Mouse (Mus musculus): ENCODE results near the gene Pthlh. TPM values are rescaled to one million over a fixed set of nuclear protein-coding genes. Genes with fewer than 3 reads are reported as not detected.

Gene Pthlh
- total RNA-seq (2023) = not detected

GRCm38 (mm10) chr6:147263587-147264565 is at the start of gene Pthlh:
Gene Pthlh, minus strand, starts transcription at chr6:147264183.

Other genes starting within 250 kb of the Pthlh start
- 1 to 10 TPM in 1 of 2 experiments, under 1 TPM in 1; 0.32 to 1.8 TPM for gene Rep15, start 231.6 kb downstream of the Pthlh start, total RNA-seq (2023)
- 10 to 100 TPM; 45.5 to 69.6 TPM for gene Mrps35, start 221.4 kb downstream of the Pthlh start, total RNA-seq (2023)
- not detected for gene Mansc4, start 177.2 kb downstream of the Pthlh start, total RNA-seq (2023)
- gene Klhl42, start 172.8 kb downstream of the Pthlh start, total RNA-seq (2023) = 10 to 100 TPM; 13.8 to 15.9 TPM
- gene Ccdc91, start 211.6 kb upstream of the Pthlh start, total RNA-seq (2023) = 10 to 100 TPM; 18.4 to 20.4 TPM

Measured in T-cell, adult 66 days (primary cell).